Mouse (Mus musculus): ENCODE data around the gene Apba2. TPM values are rescaled to one million over a fixed set of nuclear protein-coding genes. Genes with fewer than 3 reads are reported as not detected.
A peak's percentile ranks its signal among the peaks of the same experiment; 100 is the strongest.

The Apba2 gene
- polyA plus RNA-seq (2015; fragmentation: Nextera tagmentation; extraction: Ambion mirVana): 1.4 and 3.4 TPM in 2 replicates

GRCm38 (mm10) chr7:64501536-64502270, at the start of gene Apba2:
Gene Apba2 (plus strand): TSS chr7:64501706.
- WGBS: 1% methylated on average over 96 of the region's 96 CpGs
- no peak within 1 kb of the TSS for H3K9ac ChIP-seq
- no peak within 1 kb of the TSS for H3K27ac ChIP-seq
- peaks cover 15% of the 10 kb centered on the region for H3K4me1 ChIP-seq (replicated peaks)
- H3K27me3 ChIP-seq: peaks cover 47% of the 10 kb centered on the region
- H3K9me3 ChIP-seq (replicated peaks): no peaks in the 10 kb centered on the region
- H3K4me2 ChIP-seq: peak within 1 kb of the TSS; percentile 80
- peak within 1 kb of the TSS; percentile 50 for H3K4me3 ChIP-seq
- H3K36me3 ChIP-seq: no peaks in the 10 kb centered on the region
- ATAC-seq (replicated peaks; ENCODE audit: insufficient number of reproducible peaks, insufficient read depth, low FRiP score, low read depth): peak; percentile 33; the same call in 1 of the 2 replicates

- no peaks in the 10 kb centered on the region for H3K36me3 ChIP-seq
- H3K4me3 ChIP-seq: no peak overlapping the region
- H3K4me2 ChIP-seq: no peak overlapping the region
- no peaks in the 10 kb centered on the region for H3K4me1 ChIP-seq (replicated peaks)
- 64% methylated on average over 5 of the region's 5 CpGs for WGBS
- no peak overlapping the region for H3K27ac ChIP-seq
- no peak overlapping the region for H3K9ac ChIP-seq
- no peaks in the 10 kb centered on the region for H3K9me3 ChIP-seq (replicated peaks)
- ATAC-seq (replicated peaks; ENCODE audit: insufficient number of reproducible peaks, insufficient read depth, low FRiP score, low read depth): no peak
- no peaks in the 10 kb centered on the region for H3K27me3 ChIP-seq
Measured at GRCm38 (mm10) chr7:64451861-64452382, 49.6 kb upstream of the Apba2 start.

GRCm38 (mm10) chr7:64452471-64453222, 48.9 kb upstream of the Apba2 start:
- no peak overlapping the region for H3K4me3 ChIP-seq
- no peak overlapping the region for H3K27ac ChIP-seq
- H3K9ac ChIP-seq: no peak overlapping the region
- no peaks in the 10 kb centered on the region for H3K36me3 ChIP-seq
- no peak for ATAC-seq (replicated peaks; ENCODE audit: insufficient number of reproducible peaks, insufficient read depth, low FRiP score, low read depth)
- no peaks in the 10 kb centered on the region for H3K9me3 ChIP-seq (replicated peaks)
- H3K4me1 ChIP-seq (replicated peaks): no peaks in the 10 kb centered on the region
- no peaks in the 10 kb centered on the region for H3K27me3 ChIP-seq
- H3K4me2 ChIP-seq: no peak overlapping the region
- 74% methylated on average over 4 of the region's 4 CpGs for WGBS

GRCm38 (mm10) chr7:64456176-64456575, 45.3 kb upstream of the Apba2 start:
- H3K9me3 ChIP-seq (replicated peaks): no peaks in the 10 kb centered on the region
- 77% methylated on average over 4 of the region's 4 CpGs for WGBS
- no peaks in the 10 kb centered on the region for H3K36me3 ChIP-seq
- no peak overlapping the region for H3K4me2 ChIP-seq
- no peak overlapping the region for H3K27ac ChIP-seq
- H3K27me3 ChIP-seq: no peaks in the 10 kb centered on the region
- no peak for ATAC-seq (replicated peaks; ENCODE audit: insufficient number of reproducible peaks, insufficient read depth, low FRiP score, low read depth)
- no peak overlapping the region for H3K4me3 ChIP-seq
- no peak overlapping the region for H3K9ac ChIP-seq
- H3K4me1 ChIP-seq (replicated peaks): no peaks in the 10 kb centered on the region

GRCm38 (mm10) chr7:64456676-64457075, 44.8 kb upstream of the Apba2 start:
- Histone ChIP-seq H3K4me2 (no peak overlapping the region), H3K27ac (no peak overlapping the region), H3K27me3 (no peaks in the 10 kb centered on the region), H3K36me3 (no peaks in the 10 kb centered on the region), H3K9ac (no peak overlapping the region), H3K4me1 (replicated peaks) (no peaks in the 10 kb centered on the region), H3K4me3 (no peak overlapping the region), H3K9me3 (replicated peaks) (no peaks in the 10 kb centered on the region)
- ATAC-seq (replicated peaks; ENCODE audit: insufficient number of reproducible peaks, insufficient read depth, low FRiP score, low read depth): no peak
- 40% methylated on average over 3 of the region's 3 CpGs for WGBS

- no peak for ATAC-seq (replicated peaks; ENCODE audit: insufficient number of reproducible peaks, insufficient read depth, low FRiP score, low read depth)
- H3K36me3 ChIP-seq: no peaks in the 10 kb centered on the region
- H3K4me1 ChIP-seq (replicated peaks): no peaks in the 10 kb centered on the region
- H3K27me3 ChIP-seq: no peaks in the 10 kb centered on the region
- H3K9ac ChIP-seq: no peak overlapping the region
- H3K27ac ChIP-seq: no peak overlapping the region
- H3K4me3 ChIP-seq: no peak overlapping the region
- no peaks in the 10 kb centered on the region for H3K9me3 ChIP-seq (replicated peaks)
- no peak overlapping the region for H3K4me2 ChIP-seq
- WGBS: 75% methylated on average over 2 of the region's 2 CpGs
Measured at GRCm38 (mm10) chr7:64457811-64458210, 43.7 kb upstream of the Apba2 start.

- no peak overlapping the region for H3K4me2 ChIP-seq
- no peak overlapping the region for H3K4me3 ChIP-seq
- peaks cover 12% of the 10 kb centered on the region for H3K4me1 ChIP-seq (replicated peaks)
- H3K36me3 ChIP-seq: no peaks in the 10 kb centered on the region
- H3K9me3 ChIP-seq (replicated peaks): no peaks in the 10 kb centered on the region
- H3K27me3 ChIP-seq: peaks cover 23% of the 10 kb centered on the region
- ATAC-seq (replicated peaks; ENCODE audit: insufficient number of reproducible peaks, insufficient read depth, low FRiP score, low read depth): no peak
- 31% methylated on average over 10 of the region's 10 CpGs for WGBS
- H3K27ac ChIP-seq: no peak overlapping the region
- H3K9ac ChIP-seq: no peak overlapping the region
Measured at GRCm38 (mm10) chr7:64497438-64497837, 4.1 kb upstream of the Apba2 start.

- H3K4me3 ChIP-seq: peak overlapping the region; percentile 50
- peaks cover 47% of the 10 kb centered on the region for H3K27me3 ChIP-seq
- WGBS: 3% methylated on average over 45 of the region's 47 CpGs
- H3K4me1 ChIP-seq (replicated peaks): peaks cover 15% of the 10 kb centered on the region
- H3K9me3 ChIP-seq (replicated peaks): no peaks in the 10 kb centered on the region
- H3K9ac ChIP-seq: no peak overlapping the region
- no peak overlapping the region for H3K27ac ChIP-seq
- H3K4me2 ChIP-seq: peak overlapping the region; percentile 80
- no peaks in the 10 kb centered on the region for H3K36me3 ChIP-seq
- ATAC-seq (replicated peaks; ENCODE audit: insufficient number of reproducible peaks, insufficient read depth, low FRiP score, low read depth): no peak
Measured at GRCm38 (mm10) chr7:64502271-64503180, 1.0 kb downstream of the Apba2 start.

- ATAC-seq (replicated peaks; ENCODE audit: insufficient number of reproducible peaks, insufficient read depth, low FRiP score, low read depth): no peak
- no peaks in the 10 kb centered on the region for H3K9me3 ChIP-seq (replicated peaks)
- no peak overlapping the region for H3K4me3 ChIP-seq
- no peak overlapping the region for H3K27ac ChIP-seq
- peaks cover 47% of the 10 kb centered on the region for H3K27me3 ChIP-seq
- H3K4me2 ChIP-seq: no peak overlapping the region
- no peaks in the 10 kb centered on the region for H3K36me3 ChIP-seq
- H3K9ac ChIP-seq: no peak overlapping the region
- 66% methylated on average over 6 of the region's 6 CpGs for WGBS
- H3K4me1 ChIP-seq (replicated peaks): peaks cover 15% of the 10 kb centered on the region
Measured at GRCm38 (mm10) chr7:64503641-64504040, 2.1 kb downstream of the Apba2 start.

- Histone ChIP-seq H3K4me1 (replicated peaks) (peaks cover 15% of the 10 kb centered on the region), H3K27ac (no peak overlapping the region), H3K9ac (no peak overlapping the region), H3K27me3 (peaks cover 47% of the 10 kb centered on the region), H3K4me2 (no peak overlapping the region), H3K36me3 (no peaks in the 10 kb centered on the region), H3K4me3 (no peak overlapping the region), H3K9me3 (replicated peaks) (no peaks in the 10 kb centered on the region)
- no peak for ATAC-seq (replicated peaks; ENCODE audit: insufficient number of reproducible peaks, insufficient read depth, low FRiP score, low read depth)
- 12% methylated on average over 8 of the region's 8 CpGs for WGBS
Measured at GRCm38 (mm10) chr7:64504691-64505231, 3.3 kb downstream of the Apba2 start.

Data from heart, embryonic 15.5 days (tissue).